Mouse (Mus musculus): ENCODE results near the gene Ddr1.

Gene Ddr1

GRCm38 (mm10) chr17:35633992-35634391, 70.4 kb downstream of the Ddr1 start:
- DNase-seq (ENCODE audit: low spot score) = no peak
